Mouse (Mus musculus): ENCODE measurements at regions not wholly inside any gene's neighbourhood (a gene's known extent, or its start where the extent isn't known, plus 50 kb on each side); places are given as distances from the start of the nearest gene placed in this dataset.

DNA sequence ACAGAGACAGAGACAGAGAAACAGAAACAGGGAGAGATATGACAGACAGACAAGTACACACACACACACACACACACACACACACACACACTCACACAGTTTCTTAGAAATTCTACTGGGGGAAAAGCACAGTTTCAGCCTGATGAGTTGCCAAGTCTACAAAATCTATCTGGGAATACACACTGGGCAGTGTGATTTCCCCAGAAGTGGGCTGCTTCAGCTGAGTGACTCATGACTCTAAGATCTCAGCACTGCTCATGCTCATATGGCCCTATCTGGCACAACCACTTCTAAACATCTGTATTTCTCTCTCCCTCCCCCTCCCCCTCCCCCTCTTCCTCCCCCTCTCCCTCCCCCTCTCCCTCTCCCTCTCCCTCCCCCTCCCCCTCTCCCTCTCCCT, 204.5 kb upstream of the Foxq1 start:
- TF ChIP-seq JUND (IDR thresholded peaks at IDR 0.05; ENCODE audit: low read depth, low read length) (no peak), USF1 (IDR thresholded peaks at IDR 0.05; ENCODE audit: low read depth, low read length) (no peak), CTCF (IDR thresholded peaks at IDR 0.05 in 2 of 3, conservative IDR thresholded peaks at IDR 0.05 in 1 of 3; ENCODE audit: control insufficient read depth in 1 of 3, insufficient read depth in 1 of 3, low read depth in 2 of 3, low read length in 3 of 3, poor library complexity in 1 of 3, severe bottlenecking in 1 of 3) (no peak), POLR2A (IDR thresholded peaks at IDR 0.05; ENCODE audit: control insufficient read depth in 1 of 2, insufficient read depth in 1 of 2, low read depth in 1 of 2, low read length in 2 of 2, poor library complexity in 1 of 2) (no peak), MAFK (IDR thresholded peaks at IDR 0.05; ENCODE audit: borderline replicate concordance, low read depth, low read length) (no peak), RAD21 (IDR thresholded peaks at IDR 0.05; ENCODE audit: low read depth, low read length) (no peak), GATA1 (IDR thresholded peaks at IDR 0.05; ENCODE audit: low read depth, low read length) (no peak), ZMIZ1 (IDR thresholded peaks at IDR 0.05; ENCODE audit: low read depth, low read length) (no peak), POLR2AphosphoS2 (IDR thresholded peaks at IDR 0.05; ENCODE audit: low read length) (no peak), TAL1 (IDR thresholded peaks at IDR 0.05; ENCODE audit: low read length) (no peak), MYC (IDR thresholded peaks at IDR 0.05; ENCODE audit: low read depth, low read length) (no peak), MAZ (IDR thresholded peaks at IDR 0.05; ENCODE audit: low read depth, low read length) (no peak)
